9 mouse cellular contexts compared by ENCODE assay signal in genomic region chr9:114389371-114389904, GRCm38 (mm10). TPM values are rescaled to one million over a fixed set of nuclear protein-coding genes. Genes with fewer than 3 reads are reported as not detected.
A peak's percentile ranks its signal among the peaks of the same experiment; 100 is the strongest.
DNase-seq lines count a peak whose midpoint lies in the region; ATAC-seq lines count a peak whose summit lies in the region.
"Had no signal": no experiment of that assay in that cellular context is flagged by ENCODE, and none has a peak within 500 bp of the region (broad histone marks: within the 10 kb centered on the region; RNA-seq: fewer than 3 reads in every experiment).

No protein-coding gene starts in this region.

- no peak overlapping the region for H3K9ac ChIP-seq in embryonic facial prominence, embryonic 15.5 days
- no peak overlapping the region for H3K9ac ChIP-seq in midbrain, embryonic 11.5 days (ENCODE audit: low read length)

- WGBS in embryonic facial prominence, embryonic 15.5 days: 68% methylated on average over 8 of the region's 8 CpGs
- WGBS in midbrain, embryonic 11.5 days: 73% methylated on average over 8 of the region's 8 CpGs

- ATAC-seq in embryonic facial prominence, embryonic 15.5 days (ENCODE audit: insufficient number of reproducible peaks, low FRiP score, low TSS enrichment, low read depth): no peak
- peak; percentile 16 for ATAC-seq in midbrain, embryonic 11.5 days (ENCODE audit: low FRiP score)

- H3K4me3 ChIP-seq in embryonic facial prominence, embryonic 15.5 days (replicated peaks): peak overlapping the region; percentile 72
- H3K4me3 ChIP-seq in midbrain, embryonic 11.5 days (ENCODE audit: low read depth, low read length): peak overlapping the region; percentile 72

- H3K27me3 ChIP-seq in embryonic facial prominence, embryonic 15.5 days: no peaks in the 10 kb centered on the region
- H3K27me3 ChIP-seq in midbrain, embryonic 11.5 days (ENCODE audit: control insufficient read depth, insufficient read depth, low read length): no peaks in the 10 kb centered on the region

- peak; percentile 26 for DNase-seq in thymus, postnatal 14 days
- DNase-seq in thymus, adult 18-20 months: no peak
- DNase-seq in induced T-regulatory cell, adult 2 months (ENCODE audit: low read depth): peak; percentile 66
- DNase-seq in midbrain, embryonic 11.5 days (ENCODE audit: low spot score, missing footprints): peak; percentile 85
- no peak for DNase-seq in Muller cell, postnatal 12 days (ENCODE audit: inconsistent ontology term)
- DNase-seq in left cerebral cortex, postnatal 25 days (ENCODE audit: low spot score in 2 of 2): no peak
- DNase-seq in gastrocnemius, postnatal 25 days: no peak

- H3K27ac ChIP-seq in embryonic facial prominence, embryonic 15.5 days (replicated peaks): peak overlapping the region; percentile 93
- no peak overlapping the region for H3K27ac ChIP-seq in midbrain, embryonic 11.5 days (ENCODE audit: low read depth, low read length)

- no peaks in the 10 kb centered on the region for H3K9me3 ChIP-seq in embryonic facial prominence, embryonic 15.5 days (replicated peaks)
- no peaks in the 10 kb centered on the region for H3K9me3 ChIP-seq in midbrain, embryonic 11.5 days (ENCODE audit: control insufficient read depth, low read length)

- intact Hi-C loops in left cerebral cortex, postnatal 25 days (cut with DNase I): no loop called here

- peaks cover 12% of the 10 kb centered on the region for H3K36me3 ChIP-seq in embryonic facial prominence, embryonic 15.5 days
- no peaks in the 10 kb centered on the region for H3K36me3 ChIP-seq in midbrain, embryonic 11.5 days (ENCODE audit: control insufficient read depth, insufficient read depth, low read length)

- peak overlapping the region; percentile 71 for H3K4me2 ChIP-seq in embryonic facial prominence, embryonic 15.5 days (replicated peaks)
- peak overlapping the region; percentile 86 for H3K4me2 ChIP-seq in midbrain, embryonic 11.5 days

- peaks cover 20% of the 10 kb centered on the region for H3K4me1 ChIP-seq in embryonic facial prominence, embryonic 15.5 days
- 0 out of 2 replicates have a peak, but pooled peaks cover 4% of the 10 kb centered on the region for H3K4me1 ChIP-seq in midbrain, embryonic 11.5 days (ENCODE audit: control insufficient read depth, insufficient read depth, low read length)

RNA-seq across cellular contexts. Expression of gene Crtap, which starts 1.0 kb away (rescaled TPM):
- polyA plus RNA-seq in embryonic facial prominence, embryonic 15.5 days (2015; fragmentation: Nextera tagmentation; extraction: Ambion mirVana): 198 and 204 TPM in 2 replicates
- 37.6 and 38.7 TPM in 2 replicates for polyA plus RNA-seq in midbrain, embryonic 11.5 days (2014; fragmentation: Nextera tagmentation; extraction: Ambion mirVana)
- total RNA-seq in left cerebral cortex, postnatal 25 days (2021): 1 to 10 TPM; 5.9 to 7.1 TPM
- 10 to 100 TPM; 13.9 to 14.3 TPM for total RNA-seq in gastrocnemius, postnatal 25 days (2021)

RNA-seq across cellular contexts. Expression of gene Glb1, which starts 11.4 kb away (rescaled TPM):
- 35.7 and 37.3 TPM in 2 replicates for polyA plus RNA-seq in embryonic facial prominence, embryonic 15.5 days (2015; fragmentation: Nextera tagmentation; extraction: Ambion mirVana)
- polyA plus RNA-seq in midbrain, embryonic 11.5 days (2014; fragmentation: Nextera tagmentation; extraction: Ambion mirVana): 20.9 and 25.6 TPM in 2 replicates
- 10 to 100 TPM; 22.2 to 24.4 TPM for total RNA-seq in left cerebral cortex, postnatal 25 days (2021)
- total RNA-seq in gastrocnemius, postnatal 25 days (2021): 1 to 10 TPM; 3.9 to 5.4 TPM

RNA-seq across cellular contexts. Expression of gene Tmppe, which starts 11.5 kb away (rescaled TPM):
- 10.6 and 10.9 TPM in 2 replicates for polyA plus RNA-seq in embryonic facial prominence, embryonic 15.5 days (2015; fragmentation: Nextera tagmentation; extraction: Ambion mirVana)
- polyA plus RNA-seq in midbrain, embryonic 11.5 days (2014; fragmentation: Nextera tagmentation; extraction: Ambion mirVana): 3.1 and 3.8 TPM in 2 replicates
- 10 to 100 TPM in 1 of 2 experiments, 1 to 10 TPM in 1; 9.7 to 10.8 TPM for total RNA-seq in left cerebral cortex, postnatal 25 days (2021)
- total RNA-seq in gastrocnemius, postnatal 25 days (2021): 1 to 10 TPM; 1.4 to 1.5 TPM

RNA-seq across cellular contexts. Expression of gene Bcl2a1c, which starts 59.5 kb away (rescaled TPM):
- polyA plus RNA-seq in embryonic facial prominence, embryonic 15.5 days (2015; fragmentation: Nextera tagmentation; extraction: Ambion mirVana): not detected in 2 replicates
- polyA plus RNA-seq in midbrain, embryonic 11.5 days (2014; fragmentation: Nextera tagmentation; extraction: Ambion mirVana): not detected in 2 replicates
- total RNA-seq in left cerebral cortex, postnatal 25 days (2021): not detected
- total RNA-seq in gastrocnemius, postnatal 25 days (2021): not detected
- total RNA-seq: hematopoietic stem cell, adult 5-6 weeks had no signal

Comparison
In these comparisons a context has a peak if more than half of its experiments do, and no peak if none do; other contexts are left out.
1. DNase-seq: peak in thymus, postnatal 14 days (single experiment), induced T-regulatory cell, adult 2 months (single experiment) and midbrain, embryonic 11.5 days (single experiment); none in thymus, adult 18-20 months (0 of 2), Muller cell, postnatal 12 days (single experiment), left cerebral cortex, postnatal 25 days (0 of 2) and gastrocnemius, postnatal 25 days (single experiment).
2. RNA of gene Tmppe, which starts 11.5 kb away (total RNA-seq): 9.7 to 10.8 TPM in left cerebral cortex, postnatal 25 days; 1.4 to 1.5 TPM in gastrocnemius, postnatal 25 days; every median in the first group is over 4 times any median in the second.